Mouse (Mus musculus) CD4-positive helper T cell, adult 2 months (primary cell): ENCODE data around the gene Rimbp2.
"Not testable (repeated sequence)": the region's sequence is repeated elsewhere in the genome, so short reads cannot be mapped to it uniquely, and the experiment has no call there.

Source experiments
- DNase-seq: peaks from one replicate; pipeline ENCODE4 v3.0.0-alpha.2; 2012; ENCODE audit warnings: low read depth, missing footprints, low spot score

Rimbp2 gene

DNA sequence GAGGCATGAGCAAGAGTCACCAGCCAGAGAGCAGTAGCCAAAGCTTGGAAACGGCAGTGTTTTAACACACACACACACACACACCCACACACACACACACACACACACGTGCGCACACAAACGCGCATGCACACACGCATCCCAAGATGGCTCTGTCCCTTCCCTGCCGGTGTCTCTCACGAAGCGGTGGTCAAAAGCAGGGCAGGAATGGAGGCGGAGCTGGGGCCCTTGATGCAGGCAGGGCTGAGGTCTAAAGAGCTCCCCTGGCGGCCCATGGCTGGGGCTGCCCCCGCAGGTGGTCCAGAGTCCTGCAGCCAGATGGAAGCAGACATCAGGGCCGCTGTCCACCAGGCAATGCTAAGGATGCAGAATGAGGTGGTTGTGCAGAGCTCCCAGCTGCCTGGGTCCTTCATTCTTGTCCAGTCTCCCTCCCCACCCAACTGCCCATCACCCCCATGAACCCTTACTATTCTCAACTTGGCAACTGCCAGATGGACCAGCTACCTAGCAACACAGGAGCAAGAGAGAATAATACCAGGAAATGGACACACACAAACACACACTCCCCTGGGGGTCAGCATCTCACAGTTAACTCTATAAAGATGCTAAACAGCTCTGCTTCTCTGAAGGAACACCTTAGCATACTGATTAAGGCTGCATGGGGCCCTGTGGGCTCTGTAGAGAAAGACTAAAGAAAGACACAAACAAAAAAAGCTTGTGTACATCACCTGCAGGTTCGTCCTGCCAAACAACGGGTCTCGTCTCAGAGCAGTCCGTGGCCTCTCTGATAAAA is at the start of gene Rimbp2:
Gene Rimbp2, minus strand, starts transcription at position 209 of the 793 bp plus-strand sequence.
- DNase-seq = no peak

- DNase-seq = no peak
Measured at GRCm38 (mm10) chr5:129002571-129003011, 49.3 kb upstream of the Rimbp2 start.

DNA sequence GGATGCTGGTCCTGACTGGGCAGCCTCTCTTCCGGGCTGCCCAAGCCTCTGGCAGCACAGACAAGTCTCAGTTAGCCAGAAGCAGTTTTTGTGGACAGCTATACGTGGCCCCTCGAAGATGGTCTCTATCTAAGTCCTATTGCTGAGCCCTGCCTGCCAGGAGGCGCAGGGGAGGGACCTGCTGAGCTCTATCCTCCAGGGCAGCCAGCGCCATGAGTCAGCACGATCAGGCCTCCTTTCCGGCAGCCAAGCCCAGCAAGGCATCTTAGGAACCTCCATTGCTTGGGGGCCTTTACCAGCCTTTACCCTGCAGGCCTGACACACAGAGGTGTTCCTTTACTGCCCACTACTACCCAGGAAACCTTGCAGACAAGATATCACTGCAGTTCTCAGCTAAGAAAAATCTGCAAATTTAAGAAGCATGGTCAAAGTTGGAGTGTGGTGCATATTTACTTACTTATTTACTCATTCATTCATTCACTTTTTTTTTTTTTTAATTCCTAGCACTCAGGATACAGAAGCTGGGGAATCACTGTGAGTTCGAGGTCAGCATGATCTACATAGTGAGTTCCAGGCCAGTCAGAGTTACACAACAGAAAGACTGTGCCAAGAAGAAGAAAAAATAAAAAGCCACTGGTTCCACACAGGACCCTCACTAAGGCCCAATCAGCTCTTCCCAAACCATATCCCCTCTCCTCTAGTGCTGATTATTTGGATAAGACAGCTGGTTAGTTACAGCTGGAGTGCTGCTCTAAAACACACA is 47.6 kb upstream of the Rimbp2 start:
- DNase-seq = no peak

DNA sequence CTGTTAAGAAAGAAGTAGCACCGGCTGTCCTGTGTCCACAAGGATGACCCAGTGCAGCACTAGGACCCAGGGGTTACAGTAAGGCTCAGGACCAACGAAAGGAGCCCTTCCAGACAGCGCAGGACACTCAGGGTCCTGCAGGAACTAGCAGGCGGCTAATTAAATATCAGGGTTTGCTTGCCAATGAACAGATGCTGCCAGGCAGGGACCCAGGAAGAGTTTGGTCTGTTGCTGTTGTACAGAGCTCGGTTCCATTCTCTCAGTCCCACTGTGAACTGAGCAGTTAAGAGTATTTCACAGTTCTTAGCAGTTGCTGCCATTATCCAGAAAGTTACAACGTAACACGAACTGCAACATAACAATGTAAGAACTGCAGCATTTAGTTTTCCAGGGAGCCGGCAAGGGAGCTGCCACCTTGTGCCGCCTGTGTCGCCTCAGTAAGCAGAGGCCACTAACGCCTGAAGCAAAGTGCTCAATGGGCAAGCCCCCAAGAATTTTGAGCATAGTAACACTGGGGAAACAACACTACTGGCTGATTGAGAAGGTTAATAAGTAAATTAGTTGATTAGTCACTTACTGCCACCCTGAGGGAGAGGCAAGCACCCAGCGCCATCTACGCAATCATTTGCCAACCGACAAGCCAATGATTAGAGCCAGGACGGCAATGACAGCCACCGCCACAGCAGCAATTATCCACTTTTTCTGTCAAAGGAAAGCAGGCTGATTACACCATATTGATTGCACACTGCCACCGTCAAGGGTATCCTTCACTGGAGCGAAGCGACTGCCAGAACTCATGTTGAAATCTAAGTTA is 34.1 kb upstream of the Rimbp2 start:
- DNase-seq = no peak

- DNase-seq = no peak
Measured at GRCm38 (mm10) chr5:128985946-128986345, 32.7 kb upstream of the Rimbp2 start.

DNA sequence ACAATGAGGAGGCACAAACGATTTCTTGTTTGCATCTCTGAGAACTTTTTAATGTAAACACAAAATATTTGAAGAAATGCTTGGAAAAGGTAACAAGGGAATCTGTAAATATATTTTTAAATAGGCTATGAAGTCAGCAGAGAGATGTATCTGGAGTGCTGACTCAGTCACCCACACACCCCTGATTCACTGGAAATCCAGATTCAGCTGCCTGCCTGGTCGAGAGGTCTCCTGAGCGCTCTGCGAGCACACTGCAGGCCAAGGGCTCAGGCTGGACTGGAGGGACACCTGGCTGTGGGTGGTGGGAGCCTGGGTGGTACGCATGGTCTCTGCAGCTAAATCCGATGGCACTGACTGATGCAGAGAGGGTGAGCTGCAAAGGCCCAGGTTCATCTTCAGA is 31.2 kb upstream of the Rimbp2 start:
- DNase-seq = no peak

GRCm38 (mm10) chr5:128981607-128982006 is 28.3 kb upstream of the Rimbp2 start:
- peak; percentile 62 for DNase-seq

DNA sequence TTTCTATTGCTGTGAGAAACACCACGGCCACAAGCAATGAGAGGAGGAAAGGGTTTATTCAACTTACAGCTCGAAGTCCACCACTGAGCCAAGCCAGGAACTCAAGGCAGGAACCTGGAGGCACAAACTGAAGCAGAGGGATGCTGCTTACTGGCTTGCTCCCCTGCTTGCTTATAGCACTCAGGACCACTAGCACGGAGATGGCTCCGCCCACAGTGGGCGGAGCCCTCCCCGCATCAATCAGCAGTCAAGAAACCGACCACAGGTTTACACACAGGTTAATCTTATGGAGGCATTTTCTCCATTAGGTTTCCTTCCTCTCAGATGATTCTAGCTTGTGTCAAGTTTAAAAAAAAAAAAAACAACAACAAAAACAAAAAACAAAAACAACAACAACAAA is 27.6 kb upstream of the Rimbp2 start:
- DNase-seq = no peak

GRCm38 (mm10) chr5:128978957-128979356 is 25.7 kb upstream of the Rimbp2 start:
- DNase-seq = no peak

DNA sequence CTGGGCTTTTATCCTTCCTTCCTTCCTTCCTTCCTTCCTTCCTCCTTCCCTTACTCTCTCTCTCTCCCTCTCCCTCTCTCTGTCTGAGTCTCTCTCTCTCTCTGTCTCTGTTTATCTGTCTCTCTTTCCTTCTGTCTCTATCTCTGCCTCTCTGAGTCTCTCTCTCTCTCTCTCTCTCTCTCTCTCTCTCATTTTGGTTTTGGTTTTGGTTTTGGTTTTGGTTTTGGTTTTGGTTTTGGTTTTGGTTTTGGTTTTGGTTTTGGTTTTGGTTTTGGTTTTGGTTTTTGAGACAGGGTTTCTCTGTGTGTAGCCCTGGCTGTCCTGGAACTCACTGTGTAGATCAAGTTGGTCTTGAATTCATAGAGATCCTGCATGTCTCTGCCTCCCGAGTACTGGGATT is 24.2 kb upstream of the Rimbp2 start:
- DNase-seq = not testable (repeated sequence)

DNA sequence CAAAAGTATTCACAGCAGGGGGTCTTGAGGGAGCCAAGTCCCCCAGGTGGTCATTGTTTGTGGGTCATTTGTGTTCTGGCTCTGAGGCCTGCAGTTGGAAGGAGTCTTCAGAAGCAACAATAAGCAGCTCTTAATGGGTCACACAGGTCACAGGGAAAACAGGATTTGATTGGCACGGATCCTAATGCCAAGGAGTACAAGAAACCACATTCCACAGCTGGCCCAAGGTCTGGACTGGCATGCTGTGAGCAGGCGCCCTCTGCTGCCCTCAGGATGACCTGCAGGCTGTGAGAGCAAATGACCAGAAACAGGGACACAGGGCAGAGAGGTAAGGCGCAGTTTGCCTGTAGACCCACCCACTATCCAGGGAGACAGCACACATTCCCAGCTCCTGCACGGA is 23.0 kb upstream of the Rimbp2 start:
- DNase-seq = no peak

DNA sequence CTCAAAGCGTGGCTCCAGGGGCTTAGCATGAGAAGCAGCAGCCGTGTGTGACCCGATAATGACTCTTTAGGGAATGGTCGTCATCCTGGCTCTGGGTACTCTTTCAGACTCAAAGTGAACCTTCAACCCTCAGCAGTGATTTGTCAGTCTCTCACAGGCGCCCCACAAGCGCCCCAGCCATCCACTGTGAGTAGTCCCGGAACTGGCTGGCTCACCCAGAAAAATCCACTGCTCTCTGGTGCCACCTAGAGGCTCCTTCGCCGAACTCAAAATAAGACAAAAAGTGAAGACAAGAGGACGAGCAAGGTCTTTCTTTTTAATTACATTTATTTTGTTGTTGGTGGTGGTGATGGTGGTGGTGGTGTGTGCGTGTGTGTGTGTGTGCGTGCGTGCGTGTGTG is 18.0 kb upstream of the Rimbp2 start:
- DNase-seq = peak; percentile 50

DNA sequence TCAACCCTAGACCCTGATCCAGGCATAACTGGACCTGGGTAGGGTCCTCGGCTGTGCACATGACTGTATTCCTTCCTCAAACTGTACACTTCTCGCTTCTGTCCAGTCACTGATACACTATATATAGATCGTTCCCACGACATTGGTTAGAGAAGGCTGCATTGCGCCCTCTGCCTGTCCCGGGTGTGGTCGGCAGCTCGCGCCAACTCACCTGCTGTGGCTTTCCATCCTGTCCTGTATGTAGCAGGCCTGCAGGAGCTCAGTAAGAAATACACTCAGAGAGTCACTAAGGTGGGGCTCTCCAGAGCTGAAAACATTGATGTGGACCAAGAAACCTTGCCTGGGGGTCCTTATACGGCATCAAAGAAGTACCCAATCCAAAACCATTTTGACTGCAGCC is 17.6 kb upstream of the Rimbp2 start:
- DNase-seq = no peak

GRCm38 (mm10) chr5:128964353-128964752 is 11.1 kb upstream of the Rimbp2 start:
- DNase-seq = no peak

GRCm38 (mm10) chr5:128958916-128959315 is 5.6 kb upstream of the Rimbp2 start:
- no peak for DNase-seq

- not testable (repeated sequence) for DNase-seq
Measured at GRCm38 (mm10) chr5:128954371-128954770, 1.1 kb upstream of the Rimbp2 start.

GRCm38 (mm10) chr5:128952291-128953195 is 743 bp downstream of the Rimbp2 start:
- no peak for DNase-seq

GRCm38 (mm10) chr5:128951472-128951871 is 1.8 kb downstream of the Rimbp2 start:
- no peak for DNase-seq

- DNase-seq = no peak
Measured at GRCm38 (mm10) chr5:128947093-128947492, 6.2 kb downstream of the Rimbp2 start.

GRCm38 (mm10) chr5:128940436-128940835 is 12.8 kb downstream of the Rimbp2 start:
- DNase-seq = no peak

DNA sequence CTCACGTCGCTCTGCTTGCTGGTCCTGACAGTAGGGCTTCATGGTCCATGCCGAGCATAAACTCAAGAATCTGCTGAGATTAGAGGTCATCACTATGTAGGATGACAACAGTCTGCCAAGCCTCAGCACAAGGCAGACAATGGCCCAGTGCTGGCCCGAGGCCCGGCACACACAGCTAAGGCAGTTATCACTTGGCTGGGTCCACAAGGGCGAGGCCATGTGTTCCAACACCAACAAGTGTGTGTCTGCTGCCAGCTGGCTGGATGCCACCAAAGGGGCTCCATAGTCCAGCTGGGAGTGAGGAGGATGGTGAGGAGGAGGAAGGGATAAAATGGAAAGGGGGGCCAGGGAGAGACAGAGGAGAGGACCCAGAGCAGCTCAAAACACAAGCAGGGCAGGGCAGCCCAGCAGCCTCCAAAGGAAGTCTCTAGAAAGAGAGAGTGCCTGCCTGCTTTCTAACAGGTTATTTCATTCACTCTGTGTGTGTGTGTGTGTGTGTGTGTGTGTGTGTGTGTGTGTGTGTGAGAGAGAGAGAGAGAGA is 17.9 kb downstream of the Rimbp2 start:
- DNase-seq = no peak
